Mouse (Mus musculus): ENCODE results near the gene Clstn1.
"Not testable (repeated sequence)": the region's sequence is repeated elsewhere in the genome, so short reads cannot be mapped to it uniquely, and the experiment has no call there.

Gene Clstn1

GRCm38 (mm10) chr4:149601484-149601883 lies 15.2 kb downstream of the Clstn1 start:
- no peak for DNase-seq

GRCm38 (mm10) chr4:149602236-149602635 lies 16.0 kb downstream of the Clstn1 start:
- no peak for DNase-seq

- DNase-seq, result no peak
Observed at GRCm38 (mm10) chr4:149603860-149604259, 17.6 kb downstream of the Clstn1 start.

- DNase-seq, result no peak
Observed at GRCm38 (mm10) chr4:149604518-149604917, 18.2 kb downstream of the Clstn1 start.

- DNase-seq, result no peak
Observed at GRCm38 (mm10) chr4:149606056-149606455, 19.8 kb downstream of the Clstn1 start.

- no peak for DNase-seq
Observed at GRCm38 (mm10) chr4:149606766-149607358, 20.6 kb downstream of the Clstn1 start.

GRCm38 (mm10) chr4:149607591-149608308 lies 21.5 kb downstream of the Clstn1 start:
- DNase-seq, result no peak

GRCm38 (mm10) chr4:149608309-149608638 lies 22.0 kb downstream of the Clstn1 start:
- no peak for DNase-seq

GRCm38 (mm10) chr4:149609256-149610025 lies 23.2 kb downstream of the Clstn1 start:
- DNase-seq, result no peak

GRCm38 (mm10) chr4:149611376-149612044 lies 25.2 kb downstream of the Clstn1 start:
- peak; percentile 73 for DNase-seq

GRCm38 (mm10) chr4:149613497-149613896 lies 27.2 kb downstream of the Clstn1 start:
- DNase-seq, result not testable (repeated sequence)

- DNase-seq, result no peak
Observed at GRCm38 (mm10) chr4:149614869-149615268, 28.6 kb downstream of the Clstn1 start.

- DNase-seq, result not testable (repeated sequence)
Observed at GRCm38 (mm10) chr4:149616999-149617398, 30.7 kb downstream of the Clstn1 start.

GRCm38 (mm10) chr4:149619988-149620387 lies 33.7 kb downstream of the Clstn1 start:
- DNase-seq, result no peak

- no peak for DNase-seq
Observed at GRCm38 (mm10) chr4:149621286-149621685, 35.0 kb downstream of the Clstn1 start.

- no peak for DNase-seq
Observed at GRCm38 (mm10) chr4:149623711-149624110, 37.4 kb downstream of the Clstn1 start.

GRCm38 (mm10) chr4:149626809-149627208 lies 40.5 kb downstream of the Clstn1 start:
- DNase-seq, result no peak

GRCm38 (mm10) chr4:149628372-149628771 lies 42.1 kb downstream of the Clstn1 start:
- DNase-seq, result peak; percentile 72

- DNase-seq, result no peak
Observed at GRCm38 (mm10) chr4:149628810-149629209, 42.5 kb downstream of the Clstn1 start.

GRCm38 (mm10) chr4:149632670-149633307 lies 46.5 kb downstream of the Clstn1 start:
- no peak for DNase-seq

- DNase-seq, result no peak
Observed at GRCm38 (mm10) chr4:149634157-149634556, 47.9 kb downstream of the Clstn1 start.

- DNase-seq, result no peak
Observed at GRCm38 (mm10) chr4:149634966-149635365, 48.7 kb downstream of the Clstn1 start.

- DNase-seq, result no peak
Observed at GRCm38 (mm10) chr4:149635915-149636415, 49.7 kb downstream of the Clstn1 start.
